Mouse (Mus musculus) small intestine, adult 2 months (tissue): ENCODE measurements around the gene Uprt.

Experiments
- CTCF ChIP-seq: fragments of 200-500 bp; IDR thresholded peaks from 2 replicates; pipeline ENCODE4 v1.5.1; 2012; ENCODE audit warnings: low read depth, mild to moderate bottlenecking, control low read depth, inconsistent platforms, low read length, moderate library complexity, mixed read lengths; ENCODE audit not compliant: insufficient replicate concordance, insufficient read length; ENCODE audit errors: extremely low read depth
- POLR2A ChIP-seq: fragments of 200-500 bp; IDR thresholded peaks from 2 replicates; pipeline ENCODE4 v1.6.1; 2012; ENCODE audit warnings: low read depth, mild to moderate bottlenecking, control low read depth, inconsistent platforms, low read length, moderate library complexity

GRCm38 (mm10) chrX:104489626-104490355 lies 7.2 kb downstream of the Uprt start:
- no peak for TF ChIP-seq CTCF
- TF ChIP-seq POLR2A, result no peak
